Mouse (Mus musculus) embryonic facial prominence, embryonic 12.5 days (tissue): ENCODE data around the gene Arhgef26. TPM values are rescaled to one million over a fixed set of nuclear protein-coding genes. Genes with fewer than 3 reads are reported as not detected.

Experiments used
- ATAC-seq: fragments of 200-750 bp; cut with Nextera tagmentation; 2 replicates; pipeline ENCODE4 v1.8.0; 2017; ENCODE audit not compliant: insufficient number of reproducible peaks, insufficient read depth, low FRiP score, low TSS enrichment
- H3K27ac ChIP-seq: fragments of 300-500 bp; sonication (generic); 2 replicates; pipeline ENCODE4 v1.5.1; 2016; ENCODE audit warnings: mild to moderate bottlenecking
- H3K27me3 ChIP-seq: fragments of 300-500 bp; sonication (generic); 2 replicates; pipeline ENCODE4 v1.6.1; 2016; ENCODE audit warnings: mild to moderate bottlenecking, moderate library complexity
- H3K36me3 ChIP-seq: fragments of 300-500 bp; sonication (generic); 2 replicates; pipeline ENCODE4 v1.6.1; 2016; ENCODE audit warnings: mild to moderate bottlenecking
- H3K4me1 ChIP-seq: fragments of 300-500 bp; sonication (generic); 2 replicates; pipeline ENCODE4 v1.6.1; 2016
- H3K4me2 ChIP-seq: fragments of 300-500 bp; sonication (generic); replicated peaks from 2 replicates; pipeline ENCODE4 v1.6.1; 2016; ENCODE audit warnings: mild to moderate bottlenecking, moderate library complexity
- H3K4me3 ChIP-seq: fragments of 300-500 bp; sonication (generic); 2 replicates; pipeline ENCODE4 v1.5.1; 2016; ENCODE audit warnings: mild to moderate bottlenecking
- H3K9ac ChIP-seq: fragments of 300-500 bp; sonication (generic); 2 replicates; pipeline ENCODE4 v1.6.1; 2016; ENCODE audit warnings: mild to moderate bottlenecking, moderate library complexity
- H3K9me3 ChIP-seq: fragments of 300-500 bp; sonication (generic); 2 replicates; pipeline ENCODE4 v1.6.1; 2016; ENCODE audit warnings: mild to moderate bottlenecking, moderate library complexity
- WGBS: fragments of 180-500 bp; shearing (Covaris S2); methylation state at CpG from one replicate; pipeline ENCODE4 v1.1.7; 2016; 5-methylcytosine and 5-hydroxymethylcytosine counted together
- polyA plus RNA-seq: library from polyadenylated mRNA; unstranded; fragments of >200 nt; fragmentation: Nextera tagmentation; extraction: Ambion mirVana; gene quantifications from 2 replicates; pipeline ENCODE4 v1.2.1, GENCODE M21; 2016

Gene Arhgef26
- polyA plus RNA-seq, 1 experiment from 2014 or later: 12.5 TPM

GRCm38 (mm10) chr3:62392636-62393035 lies 54.5 kb downstream of the Arhgef26 start:
- no peak overlapping the region for H3K27ac ChIP-seq
- H3K4me3 ChIP-seq: no peak overlapping the region
- no peak for ATAC-seq
- no peaks in the 10 kb centered on the region for H3K27me3 ChIP-seq
- H3K9ac ChIP-seq: no peak overlapping the region
- no peaks in the 10 kb centered on the region for H3K9me3 ChIP-seq
- no peak overlapping the region for H3K4me2 ChIP-seq
- peaks cover 7% of the 10 kb centered on the region for H3K4me1 ChIP-seq
- no peaks in the 10 kb centered on the region for H3K36me3 ChIP-seq

GRCm38 (mm10) chr3:62394284-62394683 lies 56.1 kb downstream of the Arhgef26 start:
- Histone ChIP-seq H3K9me3 (no peaks in the 10 kb centered on the region), H3K27me3 (no peaks in the 10 kb centered on the region), H3K9ac (no peak overlapping the region), H3K36me3 (no peaks in the 10 kb centered on the region), H3K4me2 (no peak overlapping the region), H3K4me3 (no peak overlapping the region), H3K4me1 (peaks cover 7% of the 10 kb centered on the region), H3K27ac (peak overlapping the region; percentile 65; the same call in 1 of the 2 replicates)
- WGBS: 16% methylated on average over 7 of the region's 7 CpGs
- ATAC-seq: peak; percentile 57; the same call in 1 of the 2 replicates

DNA sequence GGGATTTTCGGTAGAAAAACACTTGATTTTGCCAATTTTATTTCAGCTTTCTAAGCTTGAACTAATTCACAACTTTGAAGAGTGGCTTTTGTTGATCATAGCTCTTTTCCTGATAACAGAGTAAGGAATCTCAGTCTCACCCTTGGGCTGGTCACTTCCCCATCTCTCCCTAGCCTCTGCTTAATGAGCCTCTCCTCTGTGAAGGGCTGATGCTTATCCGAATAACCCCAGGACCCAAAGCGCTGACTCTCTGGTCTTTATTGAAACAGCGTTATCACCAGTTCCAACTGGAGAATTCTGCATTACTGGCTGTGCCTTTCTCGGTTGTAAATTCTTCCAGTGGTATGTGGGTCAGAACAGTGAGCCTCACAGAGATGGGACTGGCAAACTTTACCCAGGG lies 57.2 kb downstream of the Arhgef26 start:
- no peak overlapping the region for H3K4me3 ChIP-seq
- no peak overlapping the region for H3K4me2 ChIP-seq
- no peaks in the 10 kb centered on the region for H3K9me3 ChIP-seq
- no peak for ATAC-seq
- no peak overlapping the region for H3K9ac ChIP-seq
- peaks cover 7% of the 10 kb centered on the region for H3K4me1 ChIP-seq
- H3K27me3 ChIP-seq: no peaks in the 10 kb centered on the region
- H3K27ac ChIP-seq: peak overlapping the region; percentile 31; the same call in 1 of the 2 replicates
- H3K36me3 ChIP-seq: no peaks in the 10 kb centered on the region
- 62% methylated on average over 5 of the region's 5 CpGs for WGBS

DNA sequence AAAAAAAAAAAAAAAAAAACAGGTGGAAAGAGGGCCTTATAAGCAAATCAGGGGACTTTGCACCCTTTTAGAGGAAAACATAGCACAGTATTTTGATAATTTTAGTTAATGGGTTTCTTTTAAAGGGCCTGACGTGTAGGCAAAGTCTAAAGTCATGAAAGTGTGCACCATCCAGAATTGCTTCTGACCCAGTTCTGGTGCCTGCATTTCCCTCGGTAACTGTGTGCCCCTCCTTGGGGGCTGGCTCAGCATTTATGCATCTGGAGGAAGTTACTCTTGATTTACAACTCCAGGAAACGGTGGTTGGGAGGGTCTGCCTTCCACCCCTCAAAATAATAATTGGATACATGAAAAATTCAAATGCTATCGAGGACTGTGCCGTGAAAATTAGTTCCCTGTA lies 58.0 kb downstream of the Arhgef26 start:
- no peak for ATAC-seq
- H3K4me1 ChIP-seq: peaks cover 7% of the 10 kb centered on the region
- H3K9me3 ChIP-seq: no peaks in the 10 kb centered on the region
- 30% methylated on average over 5 of the region's 5 CpGs for WGBS
- H3K4me3 ChIP-seq: no peak overlapping the region
- H3K27ac ChIP-seq: no peak overlapping the region
- H3K27me3 ChIP-seq: no peaks in the 10 kb centered on the region
- H3K4me2 ChIP-seq: no peak overlapping the region
- no peak overlapping the region for H3K9ac ChIP-seq
- no peaks in the 10 kb centered on the region for H3K36me3 ChIP-seq

DNA sequence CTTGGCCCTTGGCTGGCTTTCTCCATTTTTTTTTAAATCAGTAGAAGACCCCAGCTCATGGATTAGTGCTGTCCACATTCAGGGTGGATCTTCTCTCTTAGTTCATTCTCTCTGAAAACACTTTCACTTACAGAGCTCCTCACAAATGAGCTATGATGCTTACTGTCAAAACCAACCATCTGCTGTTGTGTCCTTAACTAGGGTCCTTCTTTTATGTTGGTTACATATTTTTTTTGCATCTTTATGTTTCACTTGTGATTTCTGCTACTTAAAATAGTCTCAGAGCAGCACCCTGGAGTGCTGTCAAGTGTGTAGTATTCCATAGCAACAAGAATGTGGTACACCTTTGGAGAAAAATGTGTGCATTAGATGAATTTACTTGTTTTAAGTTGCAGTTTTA lies 60.0 kb downstream of the Arhgef26 start:
- Histone ChIP-seq H3K9me3 (no peaks in the 10 kb centered on the region), H3K27me3 (no peaks in the 10 kb centered on the region), H3K36me3 (no peaks in the 10 kb centered on the region), H3K9ac (no peak overlapping the region), H3K4me1 (peaks cover 7% of the 10 kb centered on the region), H3K4me2 (no peak overlapping the region), H3K4me3 (no peak overlapping the region), H3K27ac (0 out of 2 replicates have a peak overlapping the region, but pooled peaks have one; percentile 41)
- ATAC-seq: no peak

GRCm38 (mm10) chr3:62399826-62400746 lies 61.9 kb downstream of the Arhgef26 start:
- Histone ChIP-seq H3K27me3 (no peaks in the 10 kb centered on the region), H3K4me2 (no peak overlapping the region), H3K4me1 (peaks cover 7% of the 10 kb centered on the region), H3K9me3 (no peaks in the 10 kb centered on the region), H3K4me3 (no peak overlapping the region), H3K36me3 (no peaks in the 10 kb centered on the region), H3K27ac (no peak overlapping the region), H3K9ac (no peak overlapping the region)
- WGBS: 86% methylated on average over 12 of the region's 12 CpGs
- ATAC-seq: no peak

GRCm38 (mm10) chr3:62402466-62402865 lies 64.3 kb downstream of the Arhgef26 start:
- Histone ChIP-seq H3K9me3 (no peaks in the 10 kb centered on the region), H3K4me1 (no peaks in the 10 kb centered on the region), H3K27ac (no peak overlapping the region), H3K9ac (no peak overlapping the region), H3K27me3 (no peaks in the 10 kb centered on the region), H3K36me3 (no peaks in the 10 kb centered on the region), H3K4me2 (no peak overlapping the region), H3K4me3 (no peak overlapping the region)
- ATAC-seq: no peak
- 97% methylated on average over 2 of the region's 2 CpGs for WGBS

DNA sequence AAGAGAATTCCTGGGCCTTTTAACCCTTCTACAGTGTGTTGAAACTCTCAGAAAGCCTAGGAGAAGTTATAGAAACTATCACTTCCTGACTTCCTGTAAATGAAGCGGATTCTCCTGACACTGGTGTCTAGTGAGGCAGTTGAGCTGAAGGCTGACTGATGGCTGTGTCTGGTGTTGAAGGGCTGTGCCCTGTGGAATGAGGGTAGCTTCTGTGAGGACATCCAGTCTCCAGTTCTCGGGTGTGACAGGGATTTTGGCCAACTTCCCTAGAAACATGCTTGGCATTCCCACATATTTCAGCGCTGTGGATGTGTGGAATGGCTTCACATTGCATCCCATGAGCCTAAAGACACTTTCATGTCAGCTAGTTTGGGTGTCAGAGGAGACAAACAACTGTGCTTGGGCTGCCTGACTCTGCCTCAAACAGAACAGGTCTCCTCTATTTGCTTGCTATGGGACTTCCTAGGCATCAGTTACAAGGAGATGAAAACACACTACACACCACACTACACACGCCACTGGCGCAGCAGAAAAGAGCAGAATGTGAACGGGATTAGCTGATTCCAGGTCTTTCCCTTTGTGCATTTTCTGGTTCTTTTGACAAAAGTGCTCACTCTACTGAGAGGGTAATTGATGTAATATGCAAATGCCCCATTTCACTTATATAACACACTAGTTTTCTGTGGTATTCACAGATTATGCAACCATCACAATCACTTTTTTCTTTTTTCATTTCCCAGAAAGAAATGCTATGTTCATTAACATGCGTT lies 66.5 kb downstream of the Arhgef26 start:
- 83% methylated on average over 7 of the region's 7 CpGs for WGBS
- no peaks in the 10 kb centered on the region for H3K27me3 ChIP-seq
- H3K4me1 ChIP-seq: no peaks in the 10 kb centered on the region
- no peaks in the 10 kb centered on the region for H3K36me3 ChIP-seq
- no peak overlapping the region for H3K27ac ChIP-seq
- no peak overlapping the region for H3K9ac ChIP-seq
- no peak overlapping the region for H3K4me3 ChIP-seq
- H3K4me2 ChIP-seq: no peak overlapping the region
- ATAC-seq: no peak
- H3K9me3 ChIP-seq: no peaks in the 10 kb centered on the region

DNA sequence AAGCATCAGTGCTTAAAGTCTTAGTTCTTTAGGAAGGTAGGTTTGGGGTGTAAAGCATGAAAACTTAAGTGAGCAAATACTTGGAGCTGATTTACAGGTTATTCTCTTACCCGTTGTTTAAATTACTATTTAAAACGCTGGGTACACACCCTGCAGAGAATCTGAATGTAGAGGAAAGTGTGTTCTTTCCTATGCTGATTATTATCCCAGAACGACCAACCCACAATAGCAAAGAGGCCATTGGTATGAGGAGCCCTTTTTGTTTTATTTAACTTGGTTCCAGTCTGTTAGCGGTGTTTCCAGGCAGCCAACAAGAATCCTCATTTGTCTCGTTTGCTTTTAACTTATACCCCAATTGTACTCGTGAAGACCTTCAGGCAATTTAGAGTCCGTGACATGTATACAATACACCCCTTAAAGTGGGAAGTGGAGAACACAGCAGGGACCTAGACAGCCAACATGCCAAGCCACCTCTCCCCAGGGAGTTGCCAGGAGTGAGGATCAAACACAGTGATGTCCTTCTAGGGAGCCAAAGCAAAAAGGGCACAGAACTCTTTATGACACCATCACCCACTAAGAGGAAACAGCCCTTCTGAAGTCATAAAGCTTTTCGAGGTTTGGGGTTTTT lies 71.5 kb downstream of the Arhgef26 start:
- WGBS: 46% methylated on average over 8 of the region's 8 CpGs
- H3K9ac ChIP-seq: no peak overlapping the region
- no peaks in the 10 kb centered on the region for H3K36me3 ChIP-seq
- ATAC-seq: no peak
- no peak overlapping the region for H3K27ac ChIP-seq
- H3K4me2 ChIP-seq: no peak overlapping the region
- H3K9me3 ChIP-seq: no peaks in the 10 kb centered on the region
- no peaks in the 10 kb centered on the region for H3K4me1 ChIP-seq
- no peak overlapping the region for H3K4me3 ChIP-seq
- H3K27me3 ChIP-seq: no peaks in the 10 kb centered on the region

GRCm38 (mm10) chr3:62410491-62410890 lies 72.3 kb downstream of the Arhgef26 start:
- 86% methylated on average over 4 of the region's 4 CpGs for WGBS

DNA sequence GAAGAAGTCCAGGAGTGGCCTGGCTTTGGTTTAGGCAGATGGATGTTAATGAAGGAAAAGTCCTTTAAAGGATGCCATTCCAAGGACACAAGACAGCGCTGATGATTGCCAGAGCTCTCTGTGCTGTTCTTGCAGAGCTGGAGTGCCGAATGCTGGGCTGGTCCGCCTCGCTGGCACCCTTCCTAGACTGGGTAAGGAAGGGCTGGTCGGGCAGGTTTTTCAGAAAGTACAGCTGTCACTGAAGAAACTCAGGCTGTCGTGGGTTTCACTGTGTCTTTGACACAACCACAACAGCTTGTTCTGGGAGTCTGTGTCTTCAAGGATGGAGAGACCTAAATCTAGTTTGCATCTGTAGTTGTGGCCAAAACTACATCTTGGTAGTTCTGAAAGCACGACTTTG lies 74.6 kb downstream of the Arhgef26 start:
- Histone ChIP-seq H3K36me3 (no peaks in the 10 kb centered on the region), H3K27ac (no peak overlapping the region), H3K9ac (no peak overlapping the region), H3K9me3 (no peaks in the 10 kb centered on the region), H3K27me3 (no peaks in the 10 kb centered on the region), H3K4me1 (no peaks in the 10 kb centered on the region), H3K4me2 (no peak overlapping the region), H3K4me3 (no peak overlapping the region)
- 70% methylated on average over 7 of the region's 7 CpGs for WGBS
- ATAC-seq: no peak

More at GRCm38 (mm10) chr3:62410491-62410890, 72.3 kb downstream of the Arhgef26 start:
- Histone ChIP-seq H3K9ac (no peak overlapping the region), H3K27ac (no peak overlapping the region), H3K4me3 (no peak overlapping the region), H3K4me1 (no peaks in the 10 kb centered on the region), H3K27me3 (no peaks in the 10 kb centered on the region), H3K4me2 (no peak overlapping the region), H3K36me3 (no peaks in the 10 kb centered on the region), H3K9me3 (no peaks in the 10 kb centered on the region)
- ATAC-seq: no peak
